Mouse (Mus musculus) c-Kit-positive CD71-negative TER-119-negative erythroid progenitor cells, embryonic 14.5 days (primary cell): ENCODE measurements around the gene Nptxr.

Experiments used
- DNase-seq: peaks from one replicate; pipeline ENCODE4 v3.0.0-alpha.2; 2013; ENCODE audit warnings: low read depth

The Nptxr gene

GRCm38 (mm10) chr15:79752742-79753419 is 51.7 kb downstream of the Nptxr start:
- no peak for DNase-seq

DNA sequence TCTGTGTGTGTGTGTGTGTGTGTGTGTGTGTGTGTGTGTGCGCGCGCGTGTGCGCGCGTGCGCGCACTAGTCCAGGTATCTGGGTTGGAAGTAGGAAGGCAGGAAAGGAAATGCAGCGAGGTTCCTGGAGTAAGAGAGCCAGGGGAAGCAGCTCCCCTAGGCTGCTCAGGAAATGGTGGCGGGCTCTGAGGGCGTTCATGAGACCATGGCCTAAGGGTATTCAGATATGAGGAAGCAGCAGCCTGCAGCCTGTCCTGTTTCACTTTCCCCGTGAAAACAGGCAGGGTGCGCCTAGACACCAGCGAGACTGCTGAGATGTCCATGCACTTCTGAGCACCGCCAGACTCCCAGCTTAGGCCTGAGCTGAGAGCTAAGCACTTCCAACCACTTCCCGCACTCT is 52.8 kb downstream of the Nptxr start:
- DNase-seq = no peak

DNA sequence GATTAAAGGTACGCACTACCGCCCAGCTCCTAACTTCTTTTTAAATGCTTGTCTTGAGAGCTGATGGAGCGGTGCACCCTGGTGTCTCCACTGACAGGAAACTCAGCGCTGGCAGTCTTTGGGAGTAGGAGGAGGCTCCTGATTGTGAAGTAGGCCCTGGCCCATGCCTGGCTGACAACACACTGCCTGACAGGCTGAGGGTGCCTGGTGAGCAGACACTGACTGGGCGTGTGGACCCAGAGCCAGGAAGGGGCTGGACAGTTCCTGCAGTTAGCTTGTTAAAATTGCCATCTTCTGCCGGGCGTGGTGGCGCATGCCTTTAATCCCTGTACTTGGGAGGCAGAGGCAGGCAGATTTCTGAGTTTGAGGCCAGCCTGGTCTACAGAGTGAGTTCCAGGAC is 54.3 kb downstream of the Nptxr start:
- DNase-seq = no peak

DNA sequence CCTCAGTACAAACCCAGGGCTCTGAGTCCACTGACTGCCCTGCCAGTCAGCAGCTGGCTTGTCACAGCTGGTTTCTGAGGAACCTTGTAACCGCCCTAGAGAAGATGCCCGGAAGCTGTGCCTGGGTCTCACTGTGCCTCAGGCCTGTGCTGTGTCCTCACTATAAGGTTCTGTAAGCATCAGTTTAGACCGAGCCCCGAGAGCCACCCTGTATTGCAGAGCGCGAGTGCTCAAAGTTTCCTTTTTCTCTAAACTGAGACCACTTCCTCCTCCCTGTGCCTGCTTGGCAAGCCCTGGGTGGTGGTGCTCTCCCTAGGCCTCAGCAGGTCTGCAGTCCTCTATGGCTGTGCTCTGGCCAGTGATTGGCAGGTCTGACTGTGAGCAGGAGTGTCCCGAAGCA is 55.4 kb downstream of the Nptxr start:
- DNase-seq = no peak

- DNase-seq = no peak
These were observed 56.6 kb downstream of the Nptxr start for GRCm38 (mm10) chr15:79747998-79748397.

DNA sequence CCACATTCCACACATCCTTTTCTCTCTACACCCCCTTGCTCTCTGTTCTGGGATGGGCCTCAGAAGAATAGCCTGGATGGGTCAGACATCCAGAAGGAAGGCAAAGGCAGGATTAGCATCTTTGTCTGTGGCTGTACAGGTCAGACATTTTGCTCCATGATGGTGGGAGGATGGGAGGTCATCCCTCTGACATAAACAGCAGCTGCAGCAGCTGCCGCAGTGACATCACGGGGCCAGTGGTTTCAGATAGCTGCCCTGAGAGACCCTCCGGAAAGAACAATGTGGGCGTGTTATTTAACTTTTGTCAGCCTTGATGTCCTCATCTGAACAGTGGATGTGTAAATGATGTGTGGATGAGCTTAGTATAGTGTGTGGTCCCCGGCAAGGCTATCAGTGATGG is 58.7 kb downstream of the Nptxr start:
- DNase-seq = no peak

DNA sequence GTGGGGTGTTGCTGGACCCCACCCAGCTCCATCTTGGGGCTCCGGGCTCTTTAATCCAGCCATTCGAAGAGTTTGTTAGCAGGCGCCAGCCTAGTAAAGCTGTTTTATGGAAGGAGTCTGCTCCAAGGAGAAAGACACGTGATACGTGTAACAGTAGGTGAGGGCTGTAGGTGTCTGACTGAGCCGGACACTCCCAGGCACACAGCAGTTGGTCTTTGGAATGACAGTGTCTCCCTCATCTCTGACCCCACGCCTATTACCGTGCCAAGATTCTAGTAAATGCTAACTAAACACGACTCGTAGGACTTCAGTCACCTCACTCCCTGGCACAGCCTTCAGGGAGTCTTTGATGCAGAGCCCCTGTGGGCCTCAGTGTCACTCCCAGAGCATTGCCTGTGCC is 59.3 kb downstream of the Nptxr start:
- no peak for DNase-seq

GRCm38 (mm10) chr15:79744742-79745141 is 59.8 kb downstream of the Nptxr start:
- DNase-seq = no peak

- no peak for DNase-seq
These were observed 60.6 kb downstream of the Nptxr start for GRCm38 (mm10) chr15:79744001-79744400.

DNA sequence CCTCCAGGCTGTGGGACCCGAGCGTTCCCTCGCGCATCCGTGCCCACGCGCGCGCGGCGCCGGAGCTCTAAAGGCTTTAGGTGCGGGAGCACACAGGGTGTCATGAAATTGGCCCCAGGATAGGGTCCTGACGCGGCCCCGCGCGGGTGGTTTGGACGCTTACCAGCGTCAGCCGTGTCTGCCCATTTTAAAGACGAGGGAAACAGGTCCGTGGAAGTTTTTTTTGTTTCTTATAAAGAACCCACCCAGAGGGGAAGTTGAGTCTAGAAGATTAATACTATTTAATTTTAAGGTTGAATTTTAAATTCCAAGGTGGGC is 61.9 kb downstream of the Nptxr start:
- no peak for DNase-seq

DNA sequence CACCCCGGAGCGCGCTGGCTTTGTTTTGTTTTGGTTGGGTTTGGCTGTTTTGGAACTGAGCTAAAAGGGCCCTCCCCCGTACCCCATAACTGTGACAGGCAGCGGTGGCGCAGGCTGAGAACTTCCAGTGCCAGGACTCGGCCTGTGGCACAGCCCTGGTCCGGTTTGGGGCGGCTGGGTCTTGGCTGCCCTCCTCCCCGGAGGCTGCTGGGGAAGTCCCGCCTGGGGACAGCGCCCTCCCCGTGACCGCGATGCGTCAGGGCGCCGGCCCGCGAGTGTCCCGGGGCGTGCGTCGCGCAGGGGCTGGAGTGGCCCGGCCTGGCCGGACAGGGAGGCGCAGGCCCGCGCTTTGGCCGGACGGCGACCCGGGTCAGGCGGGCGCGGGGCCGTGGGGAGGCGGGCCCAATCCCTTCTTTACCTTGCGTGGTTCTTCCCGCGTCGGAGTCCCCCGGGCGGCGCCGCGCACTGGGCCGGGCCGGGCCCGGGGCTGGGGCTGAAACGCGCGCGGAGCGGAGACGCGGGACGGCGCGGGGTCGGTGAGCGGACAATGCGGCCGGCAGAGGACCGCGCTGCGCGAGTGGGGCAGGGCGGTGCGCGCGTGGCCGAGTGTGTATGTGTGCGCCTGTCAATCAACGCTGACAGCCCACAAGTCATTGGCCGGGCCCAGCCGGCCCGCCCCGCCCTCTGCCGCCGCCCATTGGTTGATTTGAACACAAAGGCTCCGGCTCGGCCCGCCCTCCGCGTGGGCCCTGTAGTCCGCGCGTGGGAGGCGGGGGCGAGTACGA is 62.5 kb downstream of the Nptxr start, which contains the start of gene Sun2:
Sun2 (minus strand) TSS at position 616 of the 785 bp plus-strand sequence.
- peak; percentile 66 for DNase-seq

- no peak for DNase-seq
These were observed 63.2 kb downstream of the Nptxr start for GRCm38 (mm10) chr15:79741173-79741858.

- no peak for DNase-seq
These were observed 63.8 kb downstream of the Nptxr start for GRCm38 (mm10) chr15:79740739-79741138.
